Mouse (Mus musculus) gastrocnemius, adult 2 months (tissue): ENCODE data around the gene Fscn2. TPM values are rescaled to one million over a fixed set of nuclear protein-coding genes. Genes with fewer than 3 reads are reported as not detected.
"Not testable (repeated sequence)": the region's sequence is repeated elsewhere in the genome, so short reads cannot be mapped to it uniquely, and the experiment has no call there.

ENCODE experiments used
- DNase-seq: peaks from one replicate; pipeline ENCODE4 v3.0.0; 2022
- H3K27ac ChIP-seq: fragments of 200-600 bp; 2 replicates; pipeline ENCODE4 v1.8.1; 2022; ENCODE audit warnings: mild to moderate bottlenecking
- H3K4me3 ChIP-seq: fragments of 200-600 bp; 2 replicates; pipeline ENCODE4 v1.8.1; 2022; ENCODE audit warnings: mild to moderate bottlenecking, moderate library complexity
- CTCF ChIP-seq: fragments of 200-600 bp; IDR thresholded peaks from 2 replicates; pipeline ENCODE4 v1.8.1; 2022; ENCODE audit warnings: antibody characterized with exemption, mild to moderate bottlenecking, moderate library complexity
- intact Hi-C: fragments of 180-260 bp; cut with DNase I; formaldehyde crosslinking; loops from one replicate; pipeline ENCODE4 v1.15.1; 2025
- total RNA-seq, 2 experiments: library from RNA; stranded (reverse); gene quantifications; 2 replicates each; pipeline ENCODE4 v1.2.3; 2021

Fscn2 gene
- total RNA-seq, 2 experiments from 2014 or later = 0.87 TPM; not detected in 1

DNA sequence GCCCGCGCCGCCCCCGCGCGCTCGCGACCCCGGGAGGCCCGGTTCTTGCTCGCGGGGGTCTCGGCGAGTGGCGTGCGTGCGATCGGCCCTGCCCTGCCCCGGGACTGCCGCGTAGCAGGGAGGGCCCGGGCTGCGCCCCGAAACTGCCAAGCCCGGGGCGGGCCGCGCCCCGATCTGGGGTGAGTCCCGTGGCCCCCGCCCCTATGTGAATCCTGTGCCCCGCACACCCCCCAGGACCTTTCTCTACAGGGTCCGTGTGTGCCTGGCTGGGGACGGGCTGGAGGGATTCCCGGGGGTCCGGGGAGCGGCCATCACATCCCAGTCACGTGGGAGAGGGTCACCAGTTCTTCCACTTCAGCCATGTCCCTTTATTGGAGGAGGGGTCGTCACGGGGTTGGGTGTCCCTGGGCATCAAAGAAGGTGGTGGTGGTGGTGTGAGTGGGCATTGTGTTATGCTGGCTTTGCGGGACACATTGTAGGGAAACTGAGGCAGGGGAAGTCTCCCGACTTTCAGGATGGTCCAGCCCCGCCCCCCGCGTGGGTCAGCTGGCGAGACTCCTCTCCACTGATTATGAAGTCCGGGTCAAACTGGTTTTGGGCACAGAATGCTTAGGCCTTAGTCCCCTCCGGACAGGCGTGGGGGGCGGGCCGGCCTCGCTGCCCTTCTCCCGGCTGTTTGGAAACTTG is 12.5 kb upstream of the Fscn2 start:
- Histone ChIP-seq H3K4me3 (peak overlapping the region; percentile 98), H3K27ac (peak overlapping the region; percentile 100)
- TF ChIP-seq CTCF = no peak
- intact Hi-C loops = loop anchor here (2.0 kb wide), 1 partner anchor 30 kb away; the partner anchor contains the start of gene Faap100
- DNase-seq = peak; percentile 80

DNA sequence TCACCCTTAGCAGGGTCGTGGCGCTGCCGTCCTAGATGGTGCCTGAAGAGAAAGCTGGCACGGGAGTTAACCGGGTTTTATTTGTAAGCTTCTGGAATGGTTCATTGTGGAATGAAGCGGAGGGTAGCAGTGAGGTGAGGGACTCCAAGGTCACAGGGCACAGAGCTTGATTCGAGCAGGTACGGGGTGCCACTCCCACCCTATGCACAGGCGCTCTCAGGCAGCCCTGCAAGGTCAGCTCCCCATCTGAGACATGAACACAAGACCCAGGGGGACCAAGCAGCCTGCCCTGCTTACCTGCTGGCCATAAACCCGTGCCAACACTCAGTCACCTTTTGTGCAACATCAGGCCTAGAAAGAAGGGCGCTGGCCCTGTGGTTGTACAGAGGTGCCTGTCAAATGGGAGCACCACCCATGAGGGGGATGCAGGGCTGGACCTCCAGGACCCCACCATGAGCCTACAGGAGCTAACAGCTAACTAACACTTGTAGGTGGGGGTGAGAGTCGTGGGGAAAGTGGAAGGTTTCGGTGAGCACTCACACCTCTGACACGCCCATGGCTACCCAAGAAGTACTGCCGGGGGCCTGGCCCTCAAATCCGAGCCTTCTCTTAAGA is 11.9 kb upstream of the Fscn2 start:
- no peak for TF ChIP-seq CTCF
- peak; percentile 65 for DNase-seq
- Histone ChIP-seq H3K4me3 (peak overlapping the region; percentile 98), H3K27ac (peak overlapping the region; percentile 100)
- intact Hi-C loops = loop anchor here (2.0 kb wide), 1 partner anchor 29 kb away; the partner anchor contains the start of gene Faap100

DNA sequence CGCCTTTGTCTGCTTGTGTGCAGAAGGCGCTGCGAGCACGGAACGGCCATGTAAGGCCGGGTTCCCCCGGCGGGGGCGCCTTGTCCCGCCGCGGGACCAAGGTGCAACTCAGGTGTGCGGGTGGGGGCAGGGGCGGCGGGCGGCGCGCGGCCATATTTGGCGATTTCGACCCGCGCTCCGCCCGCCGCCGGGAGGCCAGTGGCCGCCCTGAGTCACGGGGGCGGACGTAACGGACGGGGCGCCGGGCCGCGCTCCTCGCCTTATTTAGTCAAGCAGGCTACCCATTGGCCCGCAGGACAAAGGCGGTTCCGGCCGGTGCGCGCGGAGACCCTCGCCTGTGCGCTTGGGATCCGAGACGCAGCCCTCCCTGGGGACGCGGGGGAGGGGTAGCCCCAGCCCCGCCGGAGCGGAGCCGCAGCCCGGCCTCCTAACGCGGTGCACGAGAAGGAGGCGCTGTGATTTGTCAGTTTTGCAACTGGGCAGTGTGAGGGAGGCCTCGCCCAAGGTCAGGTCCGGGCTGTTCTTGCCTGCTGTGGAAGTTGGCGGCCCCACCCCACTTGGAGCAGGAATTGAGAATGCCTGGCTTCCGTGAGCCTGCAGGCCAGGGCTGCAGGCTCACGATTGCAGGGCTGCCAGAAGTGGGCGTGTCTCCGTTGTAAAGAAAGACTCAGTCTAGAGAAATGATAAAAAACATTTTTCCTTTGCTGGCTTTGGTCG is 11.2 kb upstream of the Fscn2 start:
- peak; percentile 97 for DNase-seq
- peak overlapping the region; percentile 98 for H3K4me3 ChIP-seq
- no peak; the same call in 1 of the 2 replicates for TF ChIP-seq CTCF
- H3K27ac ChIP-seq = peak overlapping the region; percentile 100
- intact Hi-C loops = loop anchor here (2.0 kb wide), 1 partner anchor 29 kb away; the partner anchor contains the start of gene Faap100

DNA sequence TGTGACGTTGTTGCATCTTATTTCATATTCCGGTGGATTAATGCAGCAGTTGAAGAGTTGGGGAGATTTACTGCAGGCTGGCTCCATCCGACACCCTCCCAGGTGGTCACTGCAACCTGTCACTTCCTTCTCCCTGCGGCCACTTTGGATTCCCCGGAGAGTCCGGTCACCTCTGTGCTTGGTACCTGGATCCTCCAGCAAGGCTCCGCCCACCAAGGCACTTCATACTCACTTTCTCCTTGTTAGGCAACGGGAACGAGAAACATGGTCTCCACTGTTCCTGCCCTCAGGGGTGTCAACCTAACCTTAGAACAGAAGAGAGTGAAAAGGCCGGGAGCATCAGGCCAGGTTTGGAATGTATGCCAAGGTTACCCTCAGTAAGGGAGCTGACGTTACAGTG is 10.6 kb upstream of the Fscn2 start:
- peak; percentile 54 for DNase-seq
- peak overlapping the region; percentile 98 for H3K4me3 ChIP-seq
- intact Hi-C loops = no loop called here
- peak overlapping the region; percentile 100 for H3K27ac ChIP-seq
- TF ChIP-seq CTCF = no peak

DNA sequence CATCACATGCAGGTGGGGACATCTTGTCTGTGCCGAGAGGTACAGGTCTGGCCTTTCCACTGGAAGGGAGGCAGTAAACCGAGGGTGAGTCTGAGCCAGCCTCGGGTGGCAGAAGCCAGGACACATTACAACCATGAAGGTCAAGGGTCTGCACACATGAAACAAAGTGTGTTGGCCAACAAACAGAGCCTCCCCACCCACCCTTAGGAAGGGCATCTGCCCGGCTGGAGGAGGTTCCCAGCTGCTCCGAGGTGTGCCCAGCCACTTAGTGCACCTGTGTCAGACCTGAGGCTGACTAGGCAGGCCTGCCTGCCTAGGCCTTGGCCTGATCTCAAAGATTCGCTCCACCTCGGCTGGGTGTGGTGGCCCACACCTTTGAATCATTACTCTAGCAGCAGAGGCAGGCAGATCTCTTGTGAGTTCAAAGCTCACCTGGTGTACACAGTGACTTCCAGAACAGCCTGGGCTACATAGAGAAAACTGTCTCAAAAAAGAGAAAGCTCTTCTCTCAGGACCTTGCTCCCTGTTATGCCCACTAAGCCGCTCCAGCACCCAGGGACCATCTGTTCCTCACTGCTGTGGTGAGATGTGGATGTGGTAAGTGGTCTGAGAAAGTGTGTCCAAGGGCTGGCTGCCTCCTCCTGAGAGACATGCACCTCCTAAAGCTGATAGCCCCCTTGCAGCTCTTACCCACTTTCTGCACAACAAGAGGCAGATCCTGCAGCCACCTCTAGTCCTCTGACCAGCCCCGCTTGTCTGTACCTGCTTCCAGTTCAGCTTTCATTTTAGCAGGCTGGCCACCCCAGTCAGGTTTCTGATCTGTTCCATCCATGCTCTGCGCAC is 9.9 kb upstream of the Fscn2 start:
- intact Hi-C loops = no loop called here
- no peak for TF ChIP-seq CTCF
- peak; percentile 30 for DNase-seq
- Histone ChIP-seq H3K4me3 (peak overlapping the region; percentile 98), H3K27ac (peak overlapping the region; percentile 100)

DNA sequence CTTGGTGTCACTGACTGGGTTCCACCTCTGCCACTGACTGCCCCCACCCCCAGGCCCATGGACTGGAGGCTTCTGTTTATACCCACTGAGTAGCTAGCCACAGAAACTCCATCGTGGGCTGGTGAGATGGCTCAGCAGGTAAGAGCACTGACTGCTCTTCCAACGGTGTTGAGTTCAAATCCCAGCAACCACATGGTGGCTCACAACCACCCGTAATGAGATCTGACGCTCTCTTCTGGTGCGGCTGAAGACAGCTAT is 9.3 kb upstream of the Fscn2 start:
- intact Hi-C loops = not testable (repeated sequence)

DNA sequence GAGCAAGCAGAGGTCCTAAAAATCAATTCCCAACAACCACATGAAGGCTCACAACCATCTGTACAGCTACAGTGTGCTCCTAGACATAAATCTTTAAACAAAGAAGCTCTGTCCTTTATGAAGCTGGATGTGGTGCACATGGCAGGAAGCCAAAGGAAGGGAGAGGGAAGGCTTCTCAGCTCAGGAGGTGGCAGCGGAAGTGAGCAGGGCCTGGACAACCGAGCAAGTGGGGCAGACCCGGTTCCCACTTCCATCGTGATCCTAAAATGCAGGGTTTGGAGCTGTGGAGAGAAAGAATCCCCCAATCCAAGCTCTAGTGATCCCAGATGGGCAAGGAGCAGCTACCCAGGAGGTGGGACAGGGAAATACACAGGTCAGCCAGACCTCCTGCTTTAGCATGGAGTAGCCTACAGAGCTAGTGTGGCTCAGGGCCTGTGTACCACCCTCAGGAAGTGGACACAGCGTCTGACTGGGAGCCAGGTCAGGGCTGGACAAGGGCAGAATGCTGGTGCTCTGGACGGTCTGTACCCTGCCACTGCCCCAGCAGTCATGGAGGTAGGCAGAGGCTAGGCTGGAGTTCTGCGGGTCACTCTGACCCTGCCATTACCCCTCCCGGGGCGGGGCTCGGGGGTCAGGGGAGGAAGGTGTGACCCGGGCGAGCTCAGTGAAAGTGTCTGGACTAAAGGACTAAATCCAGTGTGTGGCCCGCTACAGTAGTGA is 8.6 kb upstream of the Fscn2 start:
- DNase-seq = peak; percentile 46
- TF ChIP-seq CTCF = no peak
- intact Hi-C loops = no loop called here
- Histone ChIP-seq H3K27ac (peak overlapping the region; percentile 100), H3K4me3 (no peak overlapping the region)

More for the DNA sequence above, 9.3 kb upstream of the Fscn2 start:
- H3K4me3 ChIP-seq = not testable (repeated sequence)
- peak; percentile 21 for DNase-seq
- peak overlapping the region; percentile 100 for H3K27ac ChIP-seq

DNA sequence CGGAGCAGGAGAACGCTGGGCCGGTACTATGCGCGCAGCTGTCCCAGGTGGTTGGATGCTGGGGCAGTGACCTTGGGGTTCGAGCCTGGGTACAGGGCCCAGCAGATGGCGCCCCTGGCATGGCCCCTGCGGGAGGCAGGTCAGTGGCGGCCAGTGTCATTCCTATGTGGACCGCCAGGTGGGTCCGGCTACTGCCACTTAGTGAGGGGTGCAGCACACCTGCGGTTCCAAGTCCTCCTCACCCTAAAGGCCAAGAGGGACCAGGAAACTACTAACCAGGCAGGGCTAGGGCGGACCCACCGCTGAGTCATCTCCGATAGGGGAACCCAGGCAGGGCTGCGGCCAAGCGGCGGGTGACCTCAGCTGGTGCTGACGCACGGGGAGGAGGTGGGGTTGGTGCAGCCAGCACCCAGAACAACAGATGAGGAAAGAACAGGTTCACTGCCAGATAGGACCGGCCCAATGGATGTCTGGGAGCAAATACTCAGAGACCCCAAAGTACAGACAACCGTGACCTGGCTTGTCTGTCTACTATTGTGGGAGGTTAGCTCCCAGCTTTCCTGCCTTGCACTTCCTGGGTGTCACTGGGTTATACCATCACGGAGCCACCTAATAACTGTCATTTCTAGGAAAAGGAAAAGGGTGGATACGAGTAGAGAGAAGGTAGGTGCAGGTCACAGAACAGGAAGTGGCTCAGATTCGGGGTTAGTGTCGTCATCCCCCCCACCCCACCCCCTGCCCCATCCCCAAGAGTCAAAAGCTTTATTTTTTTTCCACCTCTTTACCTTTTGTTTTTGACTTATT is 7.6 kb upstream of the Fscn2 start:
- intact Hi-C loops = no loop called here
- H3K4me3 ChIP-seq = peak overlapping the region; percentile 65
- H3K27ac ChIP-seq = peak overlapping the region; percentile 100
- TF ChIP-seq CTCF = peak; percentile 89
- peak; percentile 93 for DNase-seq

DNA sequence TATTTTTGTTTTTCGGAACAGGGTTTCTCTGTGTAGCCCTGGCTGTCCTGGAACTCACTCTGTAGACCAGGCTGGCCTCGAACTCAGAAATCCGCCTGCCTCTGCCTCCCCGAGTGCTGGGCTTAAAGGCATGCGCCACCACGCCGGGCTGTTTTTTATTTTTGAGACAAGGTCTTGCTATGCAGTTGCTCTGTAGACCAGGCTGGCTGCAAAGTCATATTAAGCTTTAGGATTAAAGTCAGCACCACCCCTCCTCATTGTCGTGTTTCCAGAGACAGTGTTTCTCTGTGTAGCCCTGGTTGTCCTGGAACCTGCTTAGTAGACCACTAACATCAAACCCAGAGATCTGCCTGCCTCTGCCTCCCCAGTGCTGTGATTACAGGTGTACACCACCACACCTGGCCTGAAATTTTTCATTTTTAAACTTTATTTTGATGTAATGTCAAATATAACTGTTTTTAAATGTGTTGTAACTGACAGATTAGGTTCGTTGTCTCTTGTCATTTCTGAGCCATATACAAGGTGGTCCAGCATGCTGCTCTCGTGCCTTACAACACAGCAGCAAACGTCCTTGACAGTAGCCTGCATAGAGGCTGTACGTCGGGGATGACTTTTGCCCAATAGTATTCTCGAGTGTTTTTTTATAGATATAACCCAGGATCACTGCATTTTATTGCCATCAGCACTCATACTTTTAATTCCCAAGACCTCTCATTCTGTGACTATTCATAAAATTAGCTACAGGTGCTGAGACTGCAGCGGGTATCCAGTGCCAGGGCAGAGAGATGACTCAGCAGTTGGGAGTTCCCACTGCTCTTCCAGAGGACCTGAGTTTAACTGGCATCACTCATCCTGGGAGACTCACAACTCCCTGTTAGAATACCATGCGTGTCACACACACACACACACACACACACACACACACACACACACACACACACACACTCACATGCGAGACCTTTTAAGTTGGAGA is 6.7 kb upstream of the Fscn2 start:
- intact Hi-C loops = no loop called here
- H3K4me3 ChIP-seq = no peak overlapping the region
- peak; percentile 46 for DNase-seq
- no peak for TF ChIP-seq CTCF
- peak overlapping the region; percentile 100 for H3K27ac ChIP-seq
